8 mouse cellular contexts compared by ENCODE assay signal in the genomic region with DNA sequence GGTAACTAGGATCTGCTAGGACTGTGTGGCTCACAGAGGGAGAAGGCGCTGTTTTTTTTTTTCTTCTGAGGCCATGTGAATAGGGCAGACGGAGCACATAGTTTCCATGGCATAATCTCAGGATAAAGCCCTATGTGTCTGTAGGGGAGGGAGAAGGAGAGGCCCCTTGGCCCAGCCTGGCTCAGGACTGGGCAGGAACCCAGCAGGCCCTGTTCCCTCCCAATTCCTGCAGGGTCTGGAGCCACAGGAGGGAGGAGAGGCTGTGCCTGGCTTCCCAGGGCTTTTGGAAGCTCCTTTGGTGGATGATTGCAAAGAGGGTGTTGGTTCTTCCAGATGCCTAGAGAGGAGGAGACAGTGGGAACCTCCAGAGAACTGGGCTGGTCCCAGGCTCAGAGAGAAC. TPM values are rescaled to one million over a fixed set of nuclear protein-coding genes. Genes with fewer than 3 reads are reported as not detected.
A peak's percentile ranks its signal among the peaks of the same experiment; 100 is the strongest.
DNase-seq lines count a peak whose midpoint lies in the region; ATAC-seq lines count a peak whose summit lies in the region.

No protein-coding gene starts in this region.

- no peaks in the 10 kb centered on the region for H3K9me3 ChIP-seq in hindbrain, embryonic 12.5 days (replicated peaks)
- H3K9me3 ChIP-seq in midbrain, embryonic 13.5 days = no peaks in the 10 kb centered on the region

- H3K36me3 ChIP-seq in hindbrain, embryonic 12.5 days = no peaks in the 10 kb centered on the region
- no peaks in the 10 kb centered on the region for H3K36me3 ChIP-seq in midbrain, embryonic 13.5 days

- no peak overlapping the region for H3K9ac ChIP-seq in hindbrain, embryonic 12.5 days
- no peak overlapping the region for H3K9ac ChIP-seq in midbrain, embryonic 13.5 days (replicated peaks)

- intact Hi-C loops in left cerebral cortex, postnatal 4 days (cut with DNase I) = no loop called here
- intact Hi-C loops in left cerebral cortex, postnatal 14 days (cut with DNase I) = no loop called here

- WGBS in hindbrain, embryonic 12.5 days = 31% methylated on average over 2 of the region's 2 CpGs
- WGBS in midbrain, embryonic 13.5 days = 27% methylated on average over 2 of the region's 2 CpGs

- peaks cover 15% of the 10 kb centered on the region for H3K4me1 ChIP-seq in hindbrain, embryonic 12.5 days
- H3K4me1 ChIP-seq in midbrain, embryonic 13.5 days (replicated peaks) = peaks cover 15% of the 10 kb centered on the region

- peak overlapping the region; percentile 35; the same call in 1 of the 2 replicates for H3K27ac ChIP-seq in hindbrain, embryonic 12.5 days
- no peak overlapping the region; the same call in 1 of the 2 replicates for H3K27ac ChIP-seq in midbrain, embryonic 13.5 days

- no peak overlapping the region for H3K4me3 ChIP-seq in hindbrain, embryonic 12.5 days
- H3K4me3 ChIP-seq in midbrain, embryonic 13.5 days (replicated peaks) = no peak overlapping the region

- peak; percentile 65 for DNase-seq in left cerebral cortex, postnatal 4 days
- DNase-seq in left cerebral cortex, postnatal 14 days (ENCODE audit: low spot score in 2 of 2) = no peak
- peak; percentile 49 for DNase-seq in gastrocnemius, adult 18-20 months (ENCODE audit: low spot score)
- no peak for DNase-seq in c-Kit-positive CD71-positive TER-119-positive erythroid progenitor cells, embryonic 14.5 days (ENCODE audit: low spot score)

- no peak for ATAC-seq in hindbrain, embryonic 12.5 days (ENCODE audit: low FRiP score)
- ATAC-seq in midbrain, embryonic 13.5 days = peak; percentile 60; the same call in 1 of the 2 replicates
- ATAC-seq in monocyte, adult 5-6 weeks (replicated peaks; ENCODE audit: insufficient number of reproducible peaks, low FRiP score, low TSS enrichment, poor library complexity, severe bottlenecking) = no peak
- no peak for ATAC-seq in erythroblast, adult 5-6 weeks (replicated peaks; ENCODE audit: low FRiP score, poor library complexity, severe bottlenecking)

- H3K4me2 ChIP-seq in hindbrain, embryonic 12.5 days (replicated peaks) = no peak overlapping the region
- no peak overlapping the region for H3K4me2 ChIP-seq in midbrain, embryonic 13.5 days (replicated peaks)

- no peaks in the 10 kb centered on the region for H3K27me3 ChIP-seq in hindbrain, embryonic 12.5 days
- no peaks in the 10 kb centered on the region for H3K27me3 ChIP-seq in midbrain, embryonic 13.5 days

RNA-seq across cellular contexts. Expression of a gene that starts 24.2 kb away (rescaled TPM):
- 1 to 10 TPM; 3.0 to 3.3 TPM for total RNA-seq in left cerebral cortex, postnatal 4 days (2021)
- total RNA-seq in left cerebral cortex, postnatal 14 days (2021) = 1 to 10 TPM; 7.0 to 9.7 TPM
- 1 to 10 TPM; 5.2 to 5.3 TPM for total RNA-seq in gastrocnemius, adult 18-20 months (2021)
- polyA plus RNA-seq in hindbrain, embryonic 12.5 days (2016; fragmentation: Nextera tagmentation; extraction: Ambion mirVana) = 3.0 and 3.6 TPM in 2 replicates
- 0.78 and 1.4 TPM in 2 replicates for polyA plus RNA-seq in midbrain, embryonic 13.5 days (2015; fragmentation: Nextera tagmentation; extraction: Ambion mirVana)
- 54.4 to 58.3 TPM (median 55.2 TPM) in 3 replicates for total RNA-seq in monocyte, adult 5-6 weeks (2017)
- 6.1 TPM in 2 replicates for total RNA-seq in erythroblast, adult 5-6 weeks (2015; ENCODE audit: low replicate concordance)
- 5.0 and 7.3 TPM in 2 replicates for total RNA-seq in erythroblast, adult 5-6 weeks (2017; ENCODE audit: low replicate concordance)

Comparison
In these comparisons a context has a peak if more than half of its experiments do, and no peak if none do; other contexts are left out.
1. DNase-seq: peak in left cerebral cortex, postnatal 4 days (single experiment) and gastrocnemius, adult 18-20 months (single experiment); none in left cerebral cortex, postnatal 14 days (0 of 2) and c-Kit-positive CD71-positive TER-119-positive erythroid progenitor cells, embryonic 14.5 days (single experiment).